Mouse (Mus musculus) adrenal gland, postnatal 14 days (tissue): ENCODE data around the gene Tsc22d1. TPM values are rescaled to one million over a fixed set of nuclear protein-coding genes. Genes with fewer than 3 reads are reported as not detected.

Experiments used
- DNase-seq: peaks from one replicate; pipeline ENCODE4 v3.0.0; 2021; ENCODE audit warnings: mixed read lengths
- total RNA-seq: library from RNA; stranded (reverse); gene quantifications from 2 replicates; pipeline ENCODE4 v1.2.3, GENCODE M21; 2021

Gene Tsc22d1
- total RNA-seq, 1 experiment from 2014 or later = 846 TPM

DNA sequence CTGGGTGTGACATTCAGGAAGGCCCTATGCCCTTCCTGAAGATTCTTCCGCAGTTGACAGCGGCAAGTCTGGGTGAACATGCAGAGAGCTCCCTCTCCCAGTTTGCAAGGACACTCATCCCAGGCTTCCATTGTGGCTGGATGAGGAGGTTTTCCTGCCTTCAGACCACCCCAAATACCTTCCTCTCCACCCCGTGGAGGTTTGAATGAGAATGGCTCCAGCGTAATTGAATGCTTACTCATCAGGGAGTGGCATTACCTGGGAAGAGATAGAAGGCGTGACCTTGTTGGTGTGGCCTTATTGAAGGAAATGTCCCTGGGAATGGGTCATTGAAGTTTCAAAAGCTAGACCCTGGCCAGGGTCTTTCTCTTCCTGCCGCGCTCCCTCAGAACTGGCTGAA, 100.9 kb downstream of the Tsc22d1 start:
- DNase-seq = no peak

DNA sequence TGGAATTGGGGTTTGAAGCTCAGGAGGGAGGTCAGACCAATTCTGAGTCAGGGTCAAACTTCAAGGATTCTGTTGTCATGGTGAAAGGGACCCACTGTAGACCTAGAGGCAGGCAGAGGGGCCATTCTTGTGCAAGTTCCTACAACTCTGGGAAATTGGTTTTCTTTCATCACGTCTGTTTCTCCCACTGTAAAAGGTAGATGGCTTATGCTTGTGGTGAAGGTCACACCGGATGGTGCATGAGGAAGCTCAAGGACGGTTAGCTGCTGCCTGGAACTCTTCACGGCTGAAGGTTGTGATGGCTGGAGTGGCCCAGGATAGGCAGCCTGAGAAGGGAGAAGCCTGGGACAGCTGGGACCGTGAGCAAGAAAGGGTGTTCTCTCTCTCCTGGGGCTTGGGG, 103.5 kb downstream of the Tsc22d1 start:
- no peak for DNase-seq

DNA sequence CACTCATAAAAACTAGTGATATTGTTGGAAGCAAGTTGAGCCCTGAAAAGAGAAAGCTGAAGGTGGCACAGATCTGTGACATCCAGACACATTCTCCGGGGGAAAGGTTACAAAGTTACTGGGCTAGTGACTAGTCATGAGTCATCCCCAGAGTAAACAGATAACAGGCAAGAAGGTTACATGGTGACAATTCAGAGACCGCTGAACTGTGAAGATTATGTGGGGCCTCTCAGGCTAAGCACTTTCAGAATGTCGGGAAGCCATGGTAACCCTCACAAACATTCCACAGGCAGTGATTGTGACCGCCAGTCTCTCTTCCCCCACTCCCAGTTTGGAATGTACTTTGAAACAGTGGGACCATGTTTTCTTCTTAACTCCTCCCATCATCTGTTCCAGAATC, 105.8 kb downstream of the Tsc22d1 start:
- no peak for DNase-seq

DNA sequence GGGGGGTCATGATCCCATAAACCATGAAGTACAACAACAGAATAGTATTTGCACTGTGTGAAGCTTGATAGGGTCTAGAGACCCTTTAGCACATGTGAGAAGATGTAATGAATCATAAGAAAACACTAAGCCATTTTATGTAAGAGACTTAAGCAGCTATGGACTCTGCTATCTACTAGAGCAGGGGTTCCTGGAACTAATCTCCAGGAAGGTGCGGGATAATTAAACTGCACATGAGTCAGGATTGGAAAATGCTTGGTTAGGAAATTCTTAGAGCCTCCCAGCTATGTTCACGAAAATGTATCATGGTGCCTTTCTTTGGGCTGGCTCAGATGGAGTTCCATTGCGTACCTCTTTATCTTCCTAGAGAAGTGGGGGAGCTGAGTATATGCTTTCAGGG, 106.5 kb downstream of the Tsc22d1 start:
- no peak for DNase-seq

DNA sequence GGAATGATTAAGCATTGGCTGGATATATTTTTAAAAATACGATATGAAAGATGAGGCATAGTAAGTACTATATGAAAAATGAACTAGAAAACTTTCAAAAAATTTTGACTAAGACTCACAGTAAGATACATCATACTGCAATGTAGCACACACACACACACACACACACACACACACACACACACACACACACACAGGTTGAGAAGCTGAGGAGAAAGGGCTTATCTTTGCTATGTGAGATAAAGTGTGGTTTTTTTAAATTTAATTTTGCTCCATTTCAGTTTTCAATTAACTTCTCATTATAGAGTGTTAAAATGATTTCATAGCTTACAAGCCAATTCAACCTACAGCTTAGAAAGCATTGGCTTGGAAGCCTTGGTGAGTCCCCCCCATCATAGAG, 108.6 kb downstream of the Tsc22d1 start:
- DNase-seq = no peak

DNA sequence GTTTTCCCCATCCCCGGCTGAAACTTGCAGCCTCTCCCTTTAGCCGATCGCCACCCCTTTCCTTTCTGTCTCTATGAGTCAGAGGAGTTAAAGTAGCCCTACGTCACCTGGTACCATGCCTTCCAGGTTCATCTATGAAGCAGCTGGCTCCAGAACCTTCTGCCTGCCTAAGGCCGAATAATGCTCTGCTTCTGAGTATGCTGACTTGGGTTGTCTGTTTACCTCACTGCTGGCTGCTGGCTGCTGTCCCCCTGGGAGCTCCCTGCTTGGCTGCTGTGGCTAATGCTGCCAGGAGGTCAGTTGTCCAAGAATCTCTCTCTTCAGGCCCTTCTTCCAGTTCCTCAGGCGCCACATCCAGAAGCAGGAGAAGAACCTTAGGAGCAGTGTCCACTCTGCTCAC, 111.7 kb downstream of the Tsc22d1 start:
- DNase-seq = peak; percentile 67

DNA sequence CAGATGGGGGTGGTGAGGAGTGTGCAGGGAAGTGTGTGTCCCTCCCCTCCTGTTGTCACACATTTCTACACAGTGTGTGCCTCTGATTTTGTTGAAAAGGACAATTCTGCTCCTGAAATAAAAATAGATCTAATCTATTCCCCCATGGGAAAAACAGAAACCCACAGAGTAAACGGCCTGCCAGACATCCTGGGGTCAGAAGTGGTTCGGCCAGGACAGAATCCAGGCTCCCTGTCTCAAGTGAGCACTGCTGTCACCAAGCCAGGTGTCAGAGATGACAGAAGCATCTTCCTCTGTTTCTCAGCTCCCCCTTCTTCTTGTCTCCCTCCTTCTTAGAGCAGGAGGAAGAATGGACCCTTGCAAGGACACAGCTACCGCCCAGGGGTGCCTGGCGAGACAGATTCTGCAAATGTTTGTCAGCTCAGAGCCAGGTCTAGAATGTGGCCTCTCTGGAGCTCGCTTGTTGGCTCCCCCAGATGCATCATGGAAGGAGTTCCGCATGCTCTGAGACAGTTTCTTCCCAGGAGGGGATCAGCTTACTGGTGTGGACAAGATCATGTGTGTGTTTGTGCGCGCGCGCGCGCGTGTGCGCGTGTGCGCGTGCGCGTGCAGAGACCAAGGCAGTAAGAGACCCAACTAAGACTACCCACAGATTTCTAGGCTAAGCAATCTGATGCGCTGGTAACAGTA, 112.4 kb downstream of the Tsc22d1 start:
- peak; percentile 45 for DNase-seq

DNA sequence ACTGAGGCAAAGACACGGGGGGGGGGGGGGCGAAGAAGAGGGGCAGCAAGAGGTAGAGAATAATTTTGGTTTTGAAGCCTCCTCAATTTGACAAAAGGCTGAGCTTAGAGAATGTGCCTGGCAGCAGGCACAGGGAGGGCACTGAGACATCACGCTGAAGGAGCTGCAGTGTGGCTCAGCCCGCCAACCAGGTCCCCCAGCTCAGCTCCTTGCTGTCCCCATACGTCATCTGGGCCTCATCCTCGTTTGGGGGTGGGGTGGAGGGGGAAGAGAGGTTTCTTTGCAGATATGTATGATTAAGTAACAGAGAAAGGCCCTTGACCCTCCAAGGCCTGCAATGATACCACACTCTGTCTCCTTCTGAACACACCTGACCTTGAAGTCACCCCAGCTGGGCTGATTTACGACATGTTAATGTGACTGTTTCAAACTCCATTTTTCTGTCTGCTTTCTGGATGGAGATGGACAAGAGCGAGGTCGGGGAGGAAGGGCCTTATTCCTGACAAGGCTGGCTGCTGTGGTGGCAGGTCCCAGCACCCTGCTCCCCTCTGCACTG, 113.1 kb downstream of the Tsc22d1 start:
- peak; percentile 58 for DNase-seq

DNA sequence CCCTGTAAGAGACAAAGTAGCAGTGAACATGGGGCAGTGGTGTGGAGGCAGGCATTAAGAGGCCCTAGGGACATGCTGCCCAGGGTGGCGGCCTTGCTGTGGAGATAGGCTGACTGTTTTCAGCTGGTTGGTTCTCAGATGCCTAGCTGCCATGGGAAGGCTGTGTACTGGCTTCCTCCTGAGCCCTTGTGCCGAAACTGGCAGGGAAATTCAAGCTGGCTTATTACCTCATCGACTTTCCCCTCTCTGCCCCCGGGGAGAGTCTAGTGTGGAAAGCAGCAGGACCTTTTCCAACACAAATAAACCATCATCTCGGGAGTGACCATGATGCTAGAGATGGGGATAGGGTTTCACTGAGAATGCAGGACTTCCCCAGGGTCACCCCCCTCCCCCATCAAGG, 113.9 kb downstream of the Tsc22d1 start:
- DNase-seq = peak; percentile 61

DNA sequence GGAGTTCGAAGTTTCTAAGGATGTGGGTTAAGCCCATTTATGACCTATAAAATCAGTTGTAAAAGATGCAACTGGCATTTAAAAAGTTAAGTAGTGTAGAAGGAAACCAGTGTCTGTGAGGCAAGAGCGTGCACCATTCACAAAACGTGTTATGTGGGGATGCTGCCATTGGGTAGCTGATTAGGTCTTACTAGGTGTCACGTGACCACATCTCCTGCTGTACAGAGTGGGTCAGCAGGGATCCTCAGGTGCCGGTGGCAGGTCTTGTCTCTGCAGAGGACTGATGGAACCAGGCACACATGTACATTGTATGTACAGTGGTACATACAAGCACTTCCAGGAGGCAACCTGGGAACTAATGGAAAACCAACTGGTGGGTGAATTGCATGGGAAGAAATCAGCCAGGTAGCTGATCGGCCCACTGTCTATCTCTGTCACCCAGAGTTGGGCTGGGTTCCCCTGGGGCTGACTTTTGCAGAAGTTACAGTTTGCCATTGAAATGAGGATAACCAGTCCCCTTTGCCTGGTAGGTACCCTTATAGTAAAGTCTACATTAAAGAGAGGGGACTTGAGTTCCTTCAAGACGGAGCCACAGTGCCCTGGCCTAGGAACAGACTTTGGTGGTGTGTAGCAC, 116.4 kb downstream of the Tsc22d1 start:
- DNase-seq = no peak

DNA sequence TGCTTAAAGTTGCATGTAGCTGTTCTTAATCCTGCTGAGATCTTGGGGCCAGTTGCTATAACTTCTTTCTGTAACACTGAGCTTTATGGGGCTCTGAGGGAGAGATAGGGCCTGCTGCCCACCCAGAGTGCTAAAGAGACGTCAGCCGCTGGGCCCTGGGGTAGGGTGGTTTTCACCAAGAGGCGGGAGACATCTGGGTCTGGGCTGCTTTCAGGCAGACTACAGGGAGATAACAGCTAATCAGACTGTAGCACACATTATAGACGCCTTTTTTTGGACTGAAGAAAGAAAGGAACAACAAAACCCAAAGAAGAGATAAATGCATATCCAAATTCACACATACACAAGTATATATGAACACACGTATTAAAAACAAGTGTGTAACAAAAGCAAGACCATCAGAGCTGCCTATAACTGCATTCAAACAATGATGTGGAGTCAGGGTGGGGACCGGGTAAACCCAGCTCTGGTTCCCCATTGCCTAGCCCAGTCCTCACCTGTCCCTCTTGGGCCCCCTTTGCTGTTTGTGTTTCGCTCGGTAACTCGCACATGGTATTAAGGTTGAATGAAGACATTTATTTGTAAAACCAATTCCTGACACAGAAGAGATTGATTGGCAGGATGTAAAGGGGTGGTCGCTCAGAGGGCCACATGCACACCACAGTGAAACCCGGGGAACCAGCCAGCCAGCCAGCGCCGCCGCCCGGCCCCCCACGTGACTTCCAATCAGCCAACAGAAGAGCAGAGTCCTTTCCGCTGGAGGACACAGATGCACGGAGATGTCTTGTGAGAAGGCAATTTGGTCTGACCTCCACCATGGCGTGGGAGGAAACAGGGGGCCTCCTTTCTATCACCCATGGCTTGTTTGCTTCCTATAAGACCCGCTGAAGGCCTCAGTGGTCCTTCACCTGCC, 117.8 kb downstream of the Tsc22d1 start:
- peak; percentile 60 for DNase-seq

DNA sequence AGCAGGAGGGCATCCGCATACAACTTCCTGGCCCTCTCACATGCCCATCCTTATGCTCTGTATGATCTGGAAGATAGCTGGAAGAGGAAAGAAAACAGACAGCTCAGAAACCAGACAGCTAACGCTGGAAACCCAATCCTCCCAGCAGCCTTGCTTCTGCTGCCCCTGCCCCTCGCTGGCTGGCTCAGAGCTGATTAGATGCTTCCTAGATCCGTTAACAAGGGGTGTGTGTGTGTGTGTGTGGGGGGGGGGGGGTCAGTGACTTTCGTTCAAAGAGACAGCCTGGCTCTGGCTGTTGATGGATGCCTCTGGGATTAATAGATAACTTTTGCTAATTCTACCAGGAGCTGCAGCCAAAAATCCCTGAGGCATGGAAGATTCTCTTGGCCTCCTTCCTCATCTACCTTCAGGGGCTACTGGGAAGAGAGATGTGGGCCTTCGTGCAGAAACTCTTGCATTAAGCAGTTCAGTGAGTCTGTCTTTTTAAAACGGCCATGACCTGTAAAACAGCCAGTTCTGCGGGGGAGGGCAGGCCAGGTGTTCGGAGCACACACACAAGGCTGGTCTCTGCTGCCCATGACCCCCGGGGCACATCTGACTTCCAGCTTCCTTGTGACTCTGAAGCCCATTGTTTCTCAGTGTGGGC, 118.5 kb downstream of the Tsc22d1 start:
- DNase-seq = no peak

DNA sequence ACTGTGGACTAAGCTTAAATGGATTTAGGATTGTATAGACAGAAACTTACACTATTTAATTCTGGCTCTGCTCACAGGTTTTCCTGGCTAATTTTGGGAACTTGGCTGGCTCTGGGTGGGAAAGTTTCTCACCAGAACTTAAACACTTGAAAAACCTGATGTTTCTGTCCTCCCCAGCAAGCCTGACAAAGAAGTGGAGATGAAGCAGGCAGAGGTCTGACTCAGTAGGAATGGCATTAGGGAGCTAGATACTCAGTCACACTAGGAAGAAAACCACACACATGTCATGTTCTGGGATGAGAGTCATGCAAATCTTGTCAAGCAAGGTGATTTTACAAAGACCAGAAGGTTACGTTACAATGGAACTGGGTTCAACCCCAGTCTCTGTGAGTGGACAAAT, 120.3 kb downstream of the Tsc22d1 start:
- DNase-seq = no peak

DNA sequence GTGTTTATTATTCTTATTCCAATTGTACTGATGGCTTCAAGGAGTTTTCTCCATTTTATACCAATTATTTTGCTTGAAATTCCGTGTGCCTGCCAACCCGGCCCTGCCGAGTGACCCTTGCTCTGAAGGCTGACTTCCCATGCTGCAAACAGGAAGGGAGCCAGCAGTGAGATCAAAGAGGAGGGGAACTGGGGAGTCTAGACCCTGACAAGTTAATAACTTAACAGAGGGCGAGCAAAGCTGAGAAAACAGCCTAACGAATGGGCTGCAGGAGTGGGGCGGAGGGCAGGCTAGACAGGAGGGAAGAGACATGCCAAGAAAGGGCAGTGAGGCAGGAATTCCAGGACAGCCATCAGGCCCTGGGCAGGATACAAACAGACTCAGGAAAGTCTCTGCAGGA, 122.2 kb downstream of the Tsc22d1 start:
- DNase-seq = peak; percentile 47

DNA sequence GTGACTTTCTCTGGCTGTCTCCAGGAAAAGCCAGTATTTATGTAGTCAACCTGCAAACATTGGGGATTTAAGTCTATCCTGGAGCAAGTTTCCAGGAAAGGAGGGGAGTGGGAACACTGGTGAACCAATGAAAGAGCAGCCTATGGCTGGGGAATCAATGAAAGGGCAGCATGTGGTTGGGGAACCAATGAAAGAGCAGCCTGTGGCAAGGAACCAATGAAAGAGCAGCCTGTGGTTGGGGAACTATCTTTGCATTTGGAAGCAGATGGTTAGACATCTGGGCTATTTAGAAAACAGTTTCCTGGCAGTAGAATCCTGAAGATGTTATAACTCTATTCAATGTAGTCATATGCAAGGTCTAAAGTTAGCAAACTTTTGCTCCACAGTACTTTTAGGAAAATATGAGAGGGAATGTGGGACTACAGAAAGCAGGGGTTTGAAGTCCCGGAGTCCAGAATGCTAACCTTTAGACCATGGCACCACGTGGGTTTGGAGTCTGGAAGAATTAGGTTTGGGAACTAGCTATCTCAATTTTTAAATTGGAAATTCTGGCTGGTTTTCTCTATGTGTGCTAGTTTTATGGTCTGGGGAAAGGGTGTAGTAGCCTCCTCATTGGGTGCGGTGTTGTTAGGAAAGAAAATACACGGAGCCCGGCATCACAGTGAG, 125.4 kb downstream of the Tsc22d1 start:
- DNase-seq = no peak

DNA sequence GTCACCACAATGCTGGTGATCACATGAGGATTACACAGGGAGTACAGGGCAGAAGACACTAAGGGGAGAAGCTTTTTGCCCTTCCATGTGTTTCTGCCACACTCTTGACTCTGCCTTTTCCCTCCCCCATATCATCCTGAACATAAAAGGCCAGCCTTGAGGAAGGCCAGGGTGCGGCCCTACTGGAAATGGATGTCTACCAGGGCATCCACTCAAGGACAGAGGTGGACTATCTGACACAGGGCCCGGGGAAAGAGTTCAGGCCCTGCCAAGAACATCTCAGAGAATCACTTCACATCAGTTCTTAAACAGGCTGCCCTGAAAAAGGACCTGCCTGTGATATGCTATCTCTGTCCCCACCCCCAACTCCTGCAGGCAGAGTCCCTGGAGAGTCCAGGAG, 126.6 kb downstream of the Tsc22d1 start:
- peak; percentile 53 for DNase-seq

DNA sequence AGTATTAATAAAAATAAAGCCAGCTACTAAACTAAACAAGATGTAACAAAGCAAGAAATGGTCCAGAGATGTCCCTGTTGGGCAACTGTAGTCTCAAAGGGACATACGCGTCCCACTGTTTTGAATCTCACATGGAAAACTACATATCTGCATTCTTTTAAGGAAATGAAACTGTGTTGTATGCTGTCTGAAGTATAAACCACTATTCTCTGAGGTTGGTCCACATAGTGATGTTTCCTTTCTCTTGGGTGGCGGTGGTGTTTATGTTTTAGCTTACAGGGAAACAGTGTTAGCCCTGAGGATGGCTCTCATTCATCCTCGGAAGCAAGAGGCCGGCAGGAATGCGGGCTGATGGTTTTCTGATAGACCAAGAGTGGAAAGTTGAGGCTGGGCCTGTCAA, 129.4 kb downstream of the Tsc22d1 start:
- DNase-seq = no peak

DNA sequence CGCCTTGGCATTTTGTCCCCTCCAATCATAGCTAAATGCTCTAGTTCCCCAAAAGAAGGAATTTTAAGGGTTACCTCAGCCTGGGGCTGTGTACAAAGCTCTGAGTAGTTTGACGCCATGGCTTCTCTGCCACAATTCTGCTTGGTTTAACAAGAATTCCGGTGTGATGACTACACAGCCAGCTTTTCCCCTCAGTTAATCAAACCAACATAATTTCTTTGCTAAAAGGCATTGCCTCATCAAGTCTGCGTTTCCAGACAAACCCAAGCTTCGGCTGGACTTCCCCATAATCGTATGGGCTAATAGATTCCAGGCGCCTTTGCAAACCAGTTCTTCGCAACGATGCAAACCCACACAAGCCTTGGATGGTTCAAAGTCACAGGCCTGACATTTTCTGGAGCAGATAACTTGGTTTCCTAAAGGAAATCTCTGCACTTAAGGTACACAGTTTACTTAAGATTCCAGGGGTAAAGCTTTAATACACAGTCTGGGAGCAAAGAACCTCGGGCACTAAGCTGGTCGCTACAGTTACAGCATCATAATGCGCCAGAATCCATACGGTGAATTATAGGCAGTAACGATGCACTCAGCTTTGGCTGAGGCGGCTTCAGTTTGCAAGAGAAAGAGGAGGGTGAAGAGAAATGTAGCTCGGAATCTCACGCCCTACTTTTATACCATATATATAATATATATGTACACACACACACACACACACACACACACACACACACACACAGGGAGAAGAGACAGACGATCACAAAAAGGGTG, 140.7 kb downstream of the Tsc22d1 start:
- DNase-seq = no peak

DNA sequence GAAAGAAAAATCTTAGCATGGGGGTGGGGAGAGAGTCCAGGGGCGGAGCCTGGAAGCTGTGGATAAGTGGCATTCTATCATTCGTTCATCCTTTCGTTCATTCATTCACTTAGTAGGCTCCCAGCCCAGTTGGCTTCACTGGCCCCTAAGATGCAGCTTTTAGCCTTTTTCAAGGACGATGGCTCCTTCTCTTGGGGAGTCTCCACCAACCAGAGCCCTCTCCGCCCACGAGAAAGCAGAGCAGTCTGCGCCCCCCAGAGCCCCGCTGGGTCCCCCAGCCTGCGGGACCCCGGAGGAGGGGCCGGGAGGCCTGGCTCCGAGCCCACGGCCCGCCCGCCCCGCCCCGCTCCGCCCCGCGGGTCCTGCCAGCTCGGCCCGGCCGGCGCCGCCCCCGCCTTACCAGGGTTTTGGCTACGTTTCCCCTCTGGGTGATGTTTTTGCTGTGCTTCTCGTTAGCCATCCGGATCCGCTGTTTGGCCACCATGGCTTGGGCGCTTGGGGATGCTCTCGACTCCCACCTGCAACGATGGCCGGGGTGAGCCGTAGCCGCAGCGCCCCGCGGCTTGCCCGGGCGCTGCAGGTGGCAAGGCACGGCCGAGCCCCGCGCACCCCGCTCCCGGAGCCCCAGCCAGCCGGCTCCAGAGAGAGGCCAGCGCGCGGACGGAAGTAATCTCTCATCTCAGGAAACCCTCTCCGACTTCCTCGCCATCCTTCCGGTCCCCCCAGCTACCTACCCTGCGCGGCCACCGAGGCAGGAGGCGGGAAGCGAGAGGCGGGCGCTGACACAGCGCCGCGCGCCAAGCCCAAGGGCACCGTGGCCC, 141.5 kb downstream of the Tsc22d1 start:
- DNase-seq = peak; percentile 87

DNA sequence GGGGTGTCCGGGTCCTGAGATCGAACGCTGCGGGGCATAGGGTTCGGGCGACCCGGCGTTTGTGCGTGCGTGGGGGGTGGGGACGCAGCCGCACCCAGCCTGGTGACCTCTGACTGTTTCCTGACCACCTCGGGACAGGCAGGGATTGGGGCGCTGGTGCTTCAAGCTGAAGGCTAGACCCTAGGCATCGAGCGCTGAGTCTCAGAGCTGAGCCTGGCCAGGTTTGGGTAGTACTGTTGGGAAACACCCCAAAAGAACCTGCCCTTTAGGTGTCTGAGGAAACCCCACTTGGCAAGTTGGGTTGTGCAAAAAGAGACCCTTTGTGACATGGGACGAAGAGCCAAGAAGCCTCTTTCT, 142.1 kb downstream of the Tsc22d1 start, which contains the start of gene Serp2:
TSS of gene Serp2 (minus strand) at position 38 of the 357 bp plus-strand sequence.
- no peak for DNase-seq
